Mouse (Mus musculus) kidney, embryonic 15.5 days (tissue): ENCODE measurements around the gene Npff. TPM values are rescaled to one million over a fixed set of nuclear protein-coding genes. Genes with fewer than 3 reads are reported as not detected.

ENCODE experiments used
- ATAC-seq: fragments of 200-750 bp; cut with Nextera tagmentation; replicated peaks from 2 replicates; pipeline ENCODE4 v1.8.0; 2017; ENCODE audit warnings: moderate TSS enrichment; ENCODE audit not compliant: low FRiP score
- H3K27ac ChIP-seq: fragments of 300-500 bp; sonication (generic); 2 replicates; pipeline ENCODE4 v1.5.1; 2015; ENCODE audit warnings: mild to moderate bottlenecking, inconsistent platforms
- H3K27me3 ChIP-seq: fragments of 300-500 bp; sonication (generic); 2 replicates; pipeline ENCODE4 v1.6.1; 2015; ENCODE audit warnings: inconsistent platforms
- H3K36me3 ChIP-seq: fragments of 300-500 bp; sonication (generic); 2 replicates; pipeline ENCODE4 v1.6.1; 2015; ENCODE audit warnings: inconsistent platforms
- H3K4me1 ChIP-seq: fragments of 300-500 bp; sonication (generic); 2 replicates; pipeline ENCODE4 v1.6.1; 2015; ENCODE audit warnings: inconsistent platforms
- H3K4me2 ChIP-seq: fragments of 300-500 bp; sonication (generic); 2 replicates; pipeline ENCODE4 v1.6.1; 2015; ENCODE audit warnings: moderate library complexity, mild to moderate bottlenecking, inconsistent platforms
- H3K4me3 ChIP-seq: fragments of 300-500 bp; sonication (generic); replicated peaks from 2 replicates; pipeline ENCODE4 v1.5.1; 2015; ENCODE audit warnings: mild to moderate bottlenecking, inconsistent platforms
- H3K9ac ChIP-seq: fragments of 300-500 bp; sonication (generic); 2 replicates; pipeline ENCODE4 v1.6.1; 2015; ENCODE audit warnings: mild to moderate bottlenecking, inconsistent platforms
- H3K9me3 ChIP-seq: fragments of 300-500 bp; sonication (generic); replicated peaks from 2 replicates; pipeline ENCODE4 v1.6.1; 2016; ENCODE audit warnings: inconsistent platforms
- WGBS: fragments of 180-500 bp; shearing (Covaris S2); methylation state at CpG from one replicate; pipeline ENCODE4 v1.1.7; 2015; ENCODE audit warnings: mixed read lengths; 5-methylcytosine and 5-hydroxymethylcytosine counted together
- polyA plus RNA-seq: library from polyadenylated mRNA; unstranded; fragments of >200 nt; fragmentation: Nextera tagmentation; extraction: Ambion mirVana; gene quantifications from 2 replicates; pipeline ENCODE4 v1.2.1, GENCODE M21; 2015

Gene Npff
- polyA plus RNA-seq, 1 experiment from 2014 or later, result 3.4 TPM

DNA sequence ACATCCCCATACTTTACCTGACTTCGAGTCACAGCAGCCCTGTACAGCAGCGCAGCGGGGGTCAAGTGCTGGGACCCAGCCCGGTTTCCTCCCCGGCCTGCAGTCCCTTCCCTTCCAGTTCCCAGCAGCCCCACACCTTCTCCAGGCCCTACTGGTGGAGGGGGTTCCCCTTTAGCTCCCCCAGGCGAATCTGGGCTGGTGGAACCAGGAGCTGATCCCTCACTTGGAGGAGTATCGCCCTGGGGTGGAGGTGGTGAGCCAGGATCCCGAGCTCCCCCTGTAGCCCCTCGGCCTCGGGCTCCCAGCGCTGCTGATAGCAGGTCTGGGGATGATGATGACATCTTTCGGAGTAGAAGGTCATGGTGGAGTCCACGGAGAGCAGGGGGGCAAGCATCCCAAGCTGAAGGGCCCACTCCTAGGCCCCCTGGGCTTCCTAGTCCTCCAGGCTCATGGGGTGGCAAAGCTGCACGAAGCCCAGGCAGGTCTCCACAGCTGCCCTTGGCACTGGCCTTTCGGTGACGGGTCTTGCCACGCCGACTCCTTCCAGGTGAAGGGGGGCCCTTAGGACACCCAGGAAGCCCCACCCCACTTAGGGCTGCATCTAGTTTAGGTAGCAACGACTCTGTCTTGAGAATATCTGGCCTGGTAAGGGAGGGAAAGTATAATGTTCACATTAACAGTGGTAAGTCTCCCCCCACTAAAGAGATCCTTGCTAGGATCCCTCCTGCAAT is 23.5 kb downstream of the Npff start:
- H3K4me2 ChIP-seq, result no peak overlapping the region
- no peak for ATAC-seq
- no peak overlapping the region for H3K4me3 ChIP-seq
- no peak overlapping the region for H3K27ac ChIP-seq
- 85% methylated on average over 19 of the region's 19 CpGs for WGBS
- H3K27me3 ChIP-seq, result no peaks in the 10 kb centered on the region
- H3K9ac ChIP-seq, result 0 out of 2 replicates have a peak overlapping the region, but pooled peaks have one; percentile 0
- peaks cover 90% of the 10 kb centered on the region for H3K36me3 ChIP-seq
- H3K4me1 ChIP-seq, result peaks cover 14% of the 10 kb centered on the region
- H3K9me3 ChIP-seq, result no peaks in the 10 kb centered on the region

DNA sequence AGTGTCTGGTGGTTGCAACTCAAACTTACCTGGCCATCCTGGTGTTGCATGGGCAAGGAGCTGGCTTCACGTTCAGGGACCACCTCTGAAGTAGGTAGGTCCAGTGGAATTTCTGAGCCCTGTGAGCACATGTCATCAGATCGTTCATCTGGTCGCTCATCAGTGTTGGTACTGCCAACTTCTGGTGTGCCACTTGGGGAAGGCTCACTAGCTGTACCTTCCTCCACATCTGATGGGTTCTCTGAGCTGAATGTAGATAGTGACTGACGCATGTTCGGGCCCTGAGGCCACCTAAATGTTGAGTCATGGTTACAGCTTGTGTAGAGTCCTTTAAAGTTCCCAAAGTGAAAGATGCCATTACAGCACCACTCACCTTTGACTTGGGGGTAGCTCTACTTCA is 24.3 kb downstream of the Npff start:
- H3K36me3 ChIP-seq, result peaks cover 97% of the 10 kb centered on the region
- no peak overlapping the region for H3K27ac ChIP-seq
- peaks cover 7% of the 10 kb centered on the region for H3K4me1 ChIP-seq
- no peak overlapping the region for H3K4me2 ChIP-seq
- no peak for ATAC-seq
- no peaks in the 10 kb centered on the region for H3K9me3 ChIP-seq
- H3K4me3 ChIP-seq, result no peak overlapping the region
- H3K27me3 ChIP-seq, result no peaks in the 10 kb centered on the region
- H3K9ac ChIP-seq, result no peak overlapping the region
- WGBS, result 87% methylated on average over 5 of the region's 5 CpGs

DNA sequence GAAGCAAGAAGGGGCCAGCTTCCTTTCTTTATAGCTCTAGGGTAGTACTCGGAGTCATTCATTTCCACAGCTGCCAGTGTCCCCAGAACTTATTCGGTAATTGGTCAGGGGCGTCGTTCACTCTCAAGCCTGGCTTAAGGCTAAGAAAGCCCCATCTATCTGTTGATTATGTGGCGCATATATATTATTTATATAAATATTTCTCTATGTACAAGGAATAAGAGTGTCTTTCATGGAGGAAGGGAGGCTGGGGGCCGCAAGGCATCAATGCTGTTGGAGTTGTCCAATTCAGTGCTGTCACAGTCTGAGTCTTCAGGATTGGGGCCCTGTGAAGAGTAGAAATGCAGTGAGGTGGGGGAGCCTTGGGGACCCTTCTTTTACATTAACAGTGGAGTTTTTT is 24.9 kb downstream of the Npff start:
- Histone ChIP-seq H3K4me3 (no peak overlapping the region), H3K36me3 (peaks cover 98% of the 10 kb centered on the region), H3K27ac (no peak overlapping the region), H3K9ac (no peak overlapping the region), H3K9me3 (no peaks in the 10 kb centered on the region), H3K27me3 (no peaks in the 10 kb centered on the region), H3K4me2 (no peak overlapping the region), H3K4me1 (peaks cover under 1% of the 10 kb centered on the region)
- 85% methylated on average over 6 of the region's 6 CpGs for WGBS
- no peak for ATAC-seq

DNA sequence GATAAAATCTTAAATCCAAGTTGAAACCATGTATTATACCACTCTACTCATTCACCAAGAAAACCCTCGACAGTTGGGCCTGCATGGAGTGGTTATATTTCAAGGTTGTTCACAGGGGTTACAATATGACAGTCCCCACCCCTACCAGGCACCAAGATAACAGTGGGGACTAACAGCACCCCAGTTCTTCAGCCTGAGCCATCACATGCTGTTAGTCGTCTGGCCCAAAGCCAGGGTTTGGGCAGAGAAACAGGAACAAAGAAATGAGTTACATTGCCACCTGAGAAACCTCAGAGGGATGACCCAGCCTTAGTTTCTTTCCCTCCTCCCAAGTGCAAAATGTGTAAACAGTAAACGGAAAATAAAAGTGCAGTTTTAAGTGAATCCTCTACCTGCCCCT is 25.4 kb downstream of the Npff start:
- Histone ChIP-seq H3K4me2 (no peak overlapping the region), H3K9ac (no peak overlapping the region), H3K4me3 (no peak overlapping the region), H3K4me1 (no peaks in the 10 kb centered on the region; the same call in 1 of the 2 replicates), H3K27me3 (no peaks in the 10 kb centered on the region), H3K9me3 (no peaks in the 10 kb centered on the region), H3K27ac (no peak overlapping the region), H3K36me3 (peaks cover 98% of the 10 kb centered on the region)
- WGBS, result 73% methylated on average over 3 of the region's 3 CpGs
- ATAC-seq, result no peak

DNA sequence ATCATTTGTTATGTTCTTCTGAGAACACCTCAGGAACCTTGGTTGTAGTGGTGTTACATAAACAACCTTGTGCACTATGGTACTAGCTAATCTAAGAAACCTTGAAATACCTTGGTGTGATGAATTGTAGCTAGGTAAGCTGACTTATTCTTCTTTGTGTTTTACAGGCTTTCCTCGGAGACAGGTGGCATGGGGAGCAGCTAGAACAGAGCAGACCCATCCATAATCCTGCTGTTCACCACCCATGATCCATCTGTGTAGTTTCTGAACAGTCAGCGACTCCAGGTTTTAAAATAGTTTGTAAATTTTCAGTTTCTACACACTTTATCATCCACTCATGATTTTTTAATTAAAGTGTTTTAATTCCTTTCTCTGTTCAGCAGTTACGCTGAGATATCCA is 26.4 kb downstream of the Npff start:
- Histone ChIP-seq H3K9ac (no peak overlapping the region), H3K27ac (no peak overlapping the region), H3K27me3 (no peaks in the 10 kb centered on the region), H3K9me3 (no peaks in the 10 kb centered on the region), H3K36me3 (peaks cover 98% of the 10 kb centered on the region), H3K4me3 (no peak overlapping the region), H3K4me2 (no peak overlapping the region), H3K4me1 (no peaks in the 10 kb centered on the region; the same call in 1 of the 2 replicates)
- 88% methylated on average over 3 of the region's 3 CpGs for WGBS
- ATAC-seq, result no peak

DNA sequence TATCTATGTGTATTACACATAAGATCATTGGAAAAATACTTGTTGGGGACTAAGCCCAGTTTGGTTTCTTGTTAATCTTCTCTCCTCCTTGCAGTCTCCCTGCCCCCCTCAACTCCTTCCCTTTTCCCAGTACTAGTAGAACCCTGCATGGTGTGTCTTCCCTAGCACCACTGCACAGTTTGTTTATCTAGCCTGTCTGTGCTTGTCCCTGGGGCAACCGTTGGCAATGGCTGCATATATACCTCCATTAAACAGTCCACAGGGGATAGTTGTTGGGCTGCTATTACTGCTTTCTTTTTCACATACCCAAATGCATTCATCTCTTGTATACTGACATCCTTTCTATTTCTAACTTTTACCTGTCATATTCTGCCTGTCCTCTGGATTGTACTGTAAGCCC is 37.1 kb downstream of the Npff start:
- H3K4me3 ChIP-seq, result no peak overlapping the region
- no peak overlapping the region for H3K27ac ChIP-seq
- H3K27me3 ChIP-seq, result no peaks in the 10 kb centered on the region
- no peak overlapping the region for H3K9ac ChIP-seq
- no peak for ATAC-seq
- no peak overlapping the region for H3K4me2 ChIP-seq
- H3K4me1 ChIP-seq, result no peaks in the 10 kb centered on the region
- no peaks in the 10 kb centered on the region for H3K9me3 ChIP-seq
- WGBS, result 76% methylated on average over 1 of the region's 1 CpGs
- peaks cover 91% of the 10 kb centered on the region for H3K36me3 ChIP-seq

DNA sequence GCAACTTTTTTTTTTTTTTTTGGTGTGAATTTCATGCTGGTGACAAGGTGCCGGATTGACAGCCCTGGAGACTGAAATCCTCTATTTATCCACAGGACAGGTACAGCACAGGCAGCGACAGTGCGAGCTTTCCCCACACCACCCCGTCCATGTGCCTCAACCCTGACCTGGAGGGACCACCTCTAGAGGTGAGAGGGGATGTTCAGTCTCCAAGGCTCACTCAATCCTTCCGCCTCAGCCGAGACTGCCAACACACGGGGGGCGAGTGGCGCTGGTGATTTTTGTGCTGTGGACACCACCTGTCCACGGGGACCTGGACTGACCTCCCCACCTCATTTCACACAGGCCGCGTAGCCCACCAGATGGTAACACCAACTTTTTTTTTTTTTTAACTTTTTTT is 38.9 kb downstream of the Npff start:
- Histone ChIP-seq H3K9me3 (no peaks in the 10 kb centered on the region), H3K4me2 (no peak overlapping the region), H3K27ac (no peak overlapping the region), H3K9ac (no peak overlapping the region), H3K4me3 (no peak overlapping the region), H3K4me1 (no peaks in the 10 kb centered on the region), H3K27me3 (no peaks in the 10 kb centered on the region), H3K36me3 (peaks cover 94% of the 10 kb centered on the region)
- ATAC-seq, result no peak
- 89% methylated on average over 12 of the region's 12 CpGs for WGBS

DNA sequence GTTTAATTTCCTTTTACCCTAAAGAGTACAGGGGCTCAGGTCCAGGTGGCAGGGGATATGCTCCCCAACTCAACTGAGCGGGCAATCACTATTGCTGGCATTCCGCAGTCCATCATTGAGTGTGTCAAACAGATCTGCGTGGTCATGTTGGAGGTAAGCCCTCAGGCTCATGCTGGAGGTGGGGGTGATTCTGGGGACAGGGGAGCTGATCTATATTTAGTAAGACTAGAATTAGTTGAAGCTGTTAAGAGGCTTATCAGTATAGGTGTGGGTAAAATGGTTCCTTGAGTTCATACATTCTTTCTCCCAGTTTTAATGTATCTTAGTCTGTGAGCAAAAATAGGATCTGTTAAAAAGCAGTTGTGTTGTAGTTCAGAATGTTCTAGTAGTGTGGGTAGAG is 41.6 kb downstream of the Npff start:
- Histone ChIP-seq H3K27me3 (no peaks in the 10 kb centered on the region), H3K36me3 (peaks cover 92% of the 10 kb centered on the region), H3K9ac (no peak overlapping the region), H3K9me3 (no peaks in the 10 kb centered on the region), H3K4me3 (no peak overlapping the region), H3K27ac (no peak overlapping the region), H3K4me2 (no peak overlapping the region), H3K4me1 (no peaks in the 10 kb centered on the region)
- ATAC-seq, result no peak
- WGBS, result 86% methylated on average over 3 of the region's 3 CpGs

DNA sequence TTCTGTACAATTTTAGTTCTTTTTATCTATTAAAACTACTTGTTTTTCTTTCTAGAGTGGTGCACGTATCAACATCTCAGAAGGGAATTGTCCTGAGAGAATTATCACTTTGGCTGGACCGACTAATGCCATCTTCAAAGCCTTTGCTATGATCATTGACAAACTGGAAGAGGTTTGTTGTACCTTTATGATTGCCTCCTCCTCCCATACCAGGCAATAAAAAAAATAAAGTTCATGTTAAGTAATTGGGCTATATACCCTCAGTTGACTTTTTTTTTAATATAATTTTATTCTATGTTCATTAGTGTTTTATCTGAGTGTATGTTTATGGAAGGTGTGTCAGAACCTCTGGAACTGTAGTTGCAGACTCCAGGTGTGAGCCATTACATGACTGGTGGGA is 50.2 kb downstream of the Npff start:
- Histone ChIP-seq H3K4me1 (peaks cover 12% of the 10 kb centered on the region), H3K27me3 (no peaks in the 10 kb centered on the region), H3K9ac (no peak overlapping the region), H3K4me3 (no peak overlapping the region), H3K9me3 (no peaks in the 10 kb centered on the region), H3K36me3 (peaks cover 61% of the 10 kb centered on the region), H3K27ac (no peak overlapping the region), H3K4me2 (no peak overlapping the region)
- 88% methylated on average over 2 of the region's 2 CpGs for WGBS
- no peak for ATAC-seq

Other genes with a start within 250 kb of the Npff start
- gene Mfsd5, start 245.5 kb downstream of the Npff start, polyA plus RNA-seq, result 68.6 and 69.8 TPM in 2 replicates
- 23.5 and 31.0 TPM in 2 replicates for gene Espl1, start 228.7 kb downstream of the Npff start, polyA plus RNA-seq
- gene Pfdn5, start 198.8 kb downstream of the Npff start, polyA plus RNA-seq, result 382 and 393 TPM in 2 replicates
- 106 and 122 TPM in 2 replicates for gene Myg1, start 193.2 kb downstream of the Npff start, polyA plus RNA-seq
- 83.2 and 83.7 TPM in 2 replicates for gene Aaas, start 174.2 kb downstream of the Npff start, polyA plus RNA-seq
- gene Sp7, start 157.8 kb downstream of the Npff start, polyA plus RNA-seq, result 1.3 and 5.9 TPM in 2 replicates
- 10.8 and 11.1 TPM in 2 replicates for gene Sp1, start 118.8 kb downstream of the Npff start, polyA plus RNA-seq
- 0.75 and 1.7 TPM in 2 replicates for gene Amhr2, start 79.6 kb downstream of the Npff start, polyA plus RNA-seq
- gene Prr13, start 65.9 kb downstream of the Npff start, polyA plus RNA-seq, result 82.9 and 86.1 TPM in 2 replicates
- gene Pcbp2, start 54.4 kb downstream of the Npff start, polyA plus RNA-seq, result 210 and 217 TPM in 2 replicates
- gene Gm10337, start 21.2 kb downstream of the Npff start, polyA plus RNA-seq, result 2.8 and 5.5 TPM in 2 replicates
- 15.3 and 19.7 TPM in 2 replicates for gene Map3k12, start 7.9 kb downstream of the Npff start, polyA plus RNA-seq
- 89.9 and 92.0 TPM in 2 replicates for gene Tarbp2, start 6.8 kb downstream of the Npff start, polyA plus RNA-seq
- gene Gm28047, start 100.1 kb upstream of the Npff start, polyA plus RNA-seq, result not detected in 2 replicates
- gene Atf7, start 100.5 kb upstream of the Npff start, polyA plus RNA-seq, result 37.6 and 39.4 TPM in 2 replicates
- 70.2 and 95.0 TPM in 2 replicates for gene Atp5g2, start 147.4 kb upstream of the Npff start, polyA plus RNA-seq
- gene Calcoco1, start 197.2 kb upstream of the Npff start, polyA plus RNA-seq, result 47.0 and 51.4 TPM in 2 replicates